ENCODE assay signal across 17 mouse cellular contexts in genomic region chr15:79133191-79133661, GRCm38 (mm10). TPM values are rescaled to one million over a fixed set of nuclear protein-coding genes. Genes with fewer than 3 reads are reported as not detected.
DNase-seq lines count a peak whose midpoint lies in the region; ATAC-seq and TF ChIP-seq lines count a peak whose summit lies in the region.
"Had no signal": no experiment of that assay in that cellular context is flagged by ENCODE, and none has a peak within 500 bp of the region (broad histone marks: within the 10 kb centered on the region; RNA-seq: fewer than 3 reads in every experiment).

No protein-coding gene starts in this region.

- no peak for ATAC-seq in kidney, embryonic 14.5 days (ENCODE audit: low FRiP score, low TSS enrichment)
- ATAC-seq in forebrain, embryonic 11.5 days (replicated peaks; ENCODE audit: low FRiP score): no peak
- no peak for ATAC-seq in liver, embryonic 11.5 days (replicated peaks; ENCODE audit: low FRiP score)
- ATAC-seq: activated CD4-positive, CD25-positive, alpha-beta regulatory T cell, adult 4 months; forebrain, postnatal 0 days had no signal

- no peak overlapping the region for H3K9ac ChIP-seq in kidney, embryonic 14.5 days (ENCODE audit: low read depth, low read length)
- H3K9ac ChIP-seq in forebrain, embryonic 11.5 days (ENCODE audit: low read length): no peak overlapping the region
- no peak overlapping the region for H3K9ac ChIP-seq in liver, embryonic 11.5 days (ENCODE audit: low read depth, low read length)
- H3K9ac ChIP-seq: forebrain, postnatal 0 days; hindbrain, embryonic 14.5 days had no signal

- H3K9me3 ChIP-seq in kidney, embryonic 14.5 days (ENCODE audit: control insufficient read depth, low read length): no peaks in the 10 kb centered on the region; the same call in 1 of the 2 replicates
- no peaks in the 10 kb centered on the region for H3K9me3 ChIP-seq in forebrain, embryonic 11.5 days (ENCODE audit: control insufficient read depth, low read length)
- no peaks in the 10 kb centered on the region for H3K9me3 ChIP-seq in liver, embryonic 11.5 days (ENCODE audit: control insufficient read depth, low read length)

- no peaks in the 10 kb centered on the region for H3K36me3 ChIP-seq in kidney, adult 2 months (ENCODE audit: control insufficient read depth, insufficient read depth, low read length)
- peaks cover 35% of the 10 kb centered on the region for H3K36me3 ChIP-seq in kidney, embryonic 14.5 days (ENCODE audit: control insufficient read depth, insufficient read depth, low read length)
- no peaks in the 10 kb centered on the region for H3K36me3 ChIP-seq in forebrain, embryonic 11.5 days (ENCODE audit: control insufficient read depth, insufficient read depth, low read length)
- H3K36me3 ChIP-seq in liver, embryonic 11.5 days (ENCODE audit: control insufficient read depth, insufficient read depth, low read length): peaks cover 10% of the 10 kb centered on the region

- H3K4me3 ChIP-seq in kidney, adult 2 months (ENCODE audit: insufficient read depth, low read depth, low read length): no peak overlapping the region
- H3K4me3 ChIP-seq in kidney, embryonic 14.5 days (ENCODE audit: low read length): no peak overlapping the region
- no peak overlapping the region for H3K4me3 ChIP-seq in forebrain, embryonic 11.5 days (ENCODE audit: low read depth, low read length)
- H3K4me3 ChIP-seq in liver, embryonic 11.5 days (ENCODE audit: low read depth, low read length): no peak overlapping the region
- H3K4me3 ChIP-seq: erythroblast, embryonic 14.5 days; heart, adult 2 months had no signal

- H3K27ac ChIP-seq in kidney, adult 2 months (ENCODE audit: insufficient read depth, low read depth, low read length): peak overlapping the region; percentile 68
- no peak overlapping the region for H3K27ac ChIP-seq in kidney, embryonic 14.5 days (ENCODE audit: low read depth, low read length)
- H3K27ac ChIP-seq in forebrain, embryonic 11.5 days (ENCODE audit: low read depth, low read length): no peak overlapping the region
- no peak overlapping the region for H3K27ac ChIP-seq in liver, embryonic 11.5 days (ENCODE audit: low read depth, low read length)
- H3K27ac ChIP-seq: hindbrain, embryonic 14.5 days had no signal

- no peak overlapping the region for H3K4me2 ChIP-seq in kidney, embryonic 14.5 days (replicated peaks; ENCODE audit: low read depth, low read length)
- no peak overlapping the region for H3K4me2 ChIP-seq in forebrain, embryonic 11.5 days (ENCODE audit: low read depth, low read length, severe bottlenecking)
- H3K4me2 ChIP-seq in liver, embryonic 11.5 days: no peak overlapping the region
- H3K4me2 ChIP-seq: hindbrain, embryonic 14.5 days had no signal

- WGBS in kidney, adult 2 months: 60% methylated on average over 6 of the region's 6 CpGs
- 75% methylated on average over 6 of the region's 6 CpGs for WGBS in kidney, embryonic 14.5 days
- WGBS in forebrain, embryonic 11.5 days: 83% methylated on average over 6 of the region's 6 CpGs
- 79% methylated on average over 6 of the region's 6 CpGs for WGBS in liver, embryonic 11.5 days

- H3K4me1 ChIP-seq in kidney, adult 2 months (ENCODE audit: control insufficient read depth, insufficient read depth, low read length): peaks cover 37% of the 10 kb centered on the region
- 0 out of 2 replicates have a peak, but pooled peaks cover 2% of the 10 kb centered on the region for H3K4me1 ChIP-seq in kidney, embryonic 14.5 days (ENCODE audit: control insufficient read depth, insufficient read depth, low read length)
- H3K4me1 ChIP-seq in forebrain, embryonic 11.5 days (replicated peaks; ENCODE audit: control insufficient read depth, insufficient read depth, low read length): no peaks in the 10 kb centered on the region
- no peaks in the 10 kb centered on the region for H3K4me1 ChIP-seq in liver, embryonic 11.5 days (replicated peaks; ENCODE audit: control insufficient read depth, insufficient read depth, low read length)

- H3K27me3 ChIP-seq in kidney, adult 2 months (replicated peaks; ENCODE audit: control insufficient read depth, insufficient read depth, low read length): no peaks in the 10 kb centered on the region
- no peaks in the 10 kb centered on the region for H3K27me3 ChIP-seq in kidney, embryonic 14.5 days (ENCODE audit: control insufficient read depth, insufficient read depth, low read length)
- no peaks in the 10 kb centered on the region for H3K27me3 ChIP-seq in forebrain, embryonic 11.5 days (ENCODE audit: control insufficient read depth, insufficient read depth, low read length)
- no peaks in the 10 kb centered on the region for H3K27me3 ChIP-seq in liver, embryonic 11.5 days (replicated peaks; ENCODE audit: control insufficient read depth, insufficient read depth, low read length)
- H3K27me3 ChIP-seq: CH12.LX had no signal

- TF ChIP-seq POLR2A in kidney, adult 2 months (IDR thresholded peaks at IDR 0.05; ENCODE audit: low read depth, low read length): no peak

- peak; percentile 75 to 81 for DNase-seq in adrenal gland, adult (ENCODE audit: inconsistent age in 2 of 2, low spot score in 1 of 2)
- no peak for DNase-seq in adrenal gland, postnatal 4 days (ENCODE audit: low spot score in 2 of 2)
- peak; percentile 62 for DNase-seq in kidney, adult 2 months
- DNase-seq in kidney, postnatal 10 days: peak; percentile 69
- DNase-seq in forebrain, embryonic 11.5 days (ENCODE audit: low spot score): no peak
- no peak for DNase-seq in left cerebral cortex, postnatal 36 days (ENCODE audit: low spot score in 2 of 2)
- DNase-seq in liver, embryonic 11.5 days (ENCODE audit: low spot score): no peak
- DNase-seq: cerebellum, postnatal 14 days; forebrain, postnatal 0 days had no signal

- intact Hi-C loops in left cerebral cortex, postnatal 36 days (cut with DNase I): loop anchor here (5.0 kb wide), 1 partner anchor 36 kb away; no protein-coding TSS in a partner anchor

- no peak for TF ChIP-seq CTCF in kidney, adult 2 months (conservative IDR thresholded peaks at IDR 0.05; ENCODE audit: insufficient read depth, insufficient read length, low read depth, low read length)

RNA-seq across cellular contexts. Expression of gene Polr2f, which starts 7.6 kb away (rescaled TPM):
- total RNA-seq in adrenal gland, postnatal 4 days (2021): 100 to 1,000 TPM; 134 to 142 TPM
- polyA plus RNA-seq in kidney, adult 2 months (2012; rRNA removed): 50.3 and 74.9 TPM in 2 replicates
- polyA plus RNA-seq in kidney, embryonic 14.5 days (2014; fragmentation: Nextera tagmentation; extraction: Ambion mirVana): 352 and 434 TPM in 2 replicates
- 378 and 386 TPM in 2 replicates for polyA plus RNA-seq in forebrain, embryonic 11.5 days (2014; fragmentation: Nextera tagmentation; extraction: Ambion mirVana)
- total RNA-seq in left cerebral cortex, postnatal 36 days (2021): 100 to 1,000 TPM in 1 of 2 experiments, 10 to 100 TPM in 1; 95.2 to 109 TPM
- polyA plus RNA-seq in liver, embryonic 11.5 days (2014; fragmentation: Nextera tagmentation; extraction: Ambion mirVana): 432 and 463 TPM in 2 replicates

RNA-seq across cellular contexts. Expression of gene 1700088E04Rik, which starts 7.8 kb away (rescaled TPM):
- 1 to 10 TPM; 8.0 to 9.0 TPM for total RNA-seq in adrenal gland, postnatal 4 days (2021)
- polyA plus RNA-seq in kidney, adult 2 months (2012; rRNA removed): 18.8 and 19.6 TPM in 2 replicates
- polyA plus RNA-seq in kidney, embryonic 14.5 days (2014; fragmentation: Nextera tagmentation; extraction: Ambion mirVana): 7.1 and 8.8 TPM in 2 replicates
- polyA plus RNA-seq in forebrain, embryonic 11.5 days (2014; fragmentation: Nextera tagmentation; extraction: Ambion mirVana): 9.3 and 10.6 TPM in 2 replicates
- total RNA-seq in left cerebral cortex, postnatal 36 days (2021): 10 to 100 TPM; 12.6 to 13.2 TPM
- polyA plus RNA-seq in liver, embryonic 11.5 days (2014; fragmentation: Nextera tagmentation; extraction: Ambion mirVana): 1.8 and 2.2 TPM in 2 replicates
- total RNA-seq: megakaryocyte-erythroid progenitor cell, adult 5-6 weeks had no signal
- polyA plus RNA-seq: erythroblast, embryonic 14.5 days had no signal

RNA-seq across cellular contexts. Expression of gene Micall1, which starts 24.5 kb away (rescaled TPM):
- total RNA-seq in adrenal gland, postnatal 4 days (2021): 10 to 100 TPM; 36.0 to 40.2 TPM
- 23.3 and 24.5 TPM in 2 replicates for polyA plus RNA-seq in kidney, adult 2 months (2012; rRNA removed)
- polyA plus RNA-seq in kidney, embryonic 14.5 days (2014; fragmentation: Nextera tagmentation; extraction: Ambion mirVana): 6.5 and 7.2 TPM in 2 replicates
- polyA plus RNA-seq in forebrain, embryonic 11.5 days (2014; fragmentation: Nextera tagmentation; extraction: Ambion mirVana): 6.3 and 7.6 TPM in 2 replicates
- total RNA-seq in left cerebral cortex, postnatal 36 days (2021): 10 to 100 TPM; 26.8 to 28.0 TPM
- 4.1 and 5.7 TPM in 2 replicates for polyA plus RNA-seq in liver, embryonic 11.5 days (2014; fragmentation: Nextera tagmentation; extraction: Ambion mirVana)

RNA-seq across cellular contexts. Expression of gene Sox10, which starts 31.8 kb away (rescaled TPM):
- total RNA-seq in adrenal gland, postnatal 4 days (2021): 10 to 100 TPM in 1 of 2 experiments, 1 to 10 TPM in 1; 9.5 to 12.3 TPM
- 0.75 and 1.2 TPM in 2 replicates for polyA plus RNA-seq in kidney, adult 2 months (2012; rRNA removed)
- 0.21 and 0.22 TPM in 2 replicates for polyA plus RNA-seq in kidney, embryonic 14.5 days (2014; fragmentation: Nextera tagmentation; extraction: Ambion mirVana)
- 1.3 and 1.4 TPM in 2 replicates for polyA plus RNA-seq in forebrain, embryonic 11.5 days (2014; fragmentation: Nextera tagmentation; extraction: Ambion mirVana)
- 10 to 100 TPM; 29.2 to 29.8 TPM for total RNA-seq in left cerebral cortex, postnatal 36 days (2021)
- 0.81 and 0.84 TPM in 2 replicates for polyA plus RNA-seq in liver, embryonic 11.5 days (2014; fragmentation: Nextera tagmentation; extraction: Ambion mirVana)
- total RNA-seq: megakaryocyte-erythroid progenitor cell, adult 5-6 weeks; neutrophil, adult 5-6 weeks had no signal
- polyA plus RNA-seq: activated CD4-positive, CD25-positive, alpha-beta regulatory T cell, adult 4 months; erythroblast, embryonic 14.5 days had no signal

RNA-seq across cellular contexts. Expression of gene Eif3l, which starts 58.2 kb away (rescaled TPM):
- total RNA-seq in adrenal gland, postnatal 4 days (2021): 100 to 1,000 TPM; 158 to 162 TPM
- polyA plus RNA-seq in kidney, adult 2 months (2012; rRNA removed): 172 and 183 TPM in 2 replicates
- polyA plus RNA-seq in kidney, embryonic 14.5 days (2014; fragmentation: Nextera tagmentation; extraction: Ambion mirVana): 207 and 265 TPM in 2 replicates
- 245 and 254 TPM in 2 replicates for polyA plus RNA-seq in forebrain, embryonic 11.5 days (2014; fragmentation: Nextera tagmentation; extraction: Ambion mirVana)
- total RNA-seq in left cerebral cortex, postnatal 36 days (2021): 10 to 100 TPM; 62.6 to 65.3 TPM
- 257 and 291 TPM in 2 replicates for polyA plus RNA-seq in liver, embryonic 11.5 days (2014; fragmentation: Nextera tagmentation; extraction: Ambion mirVana)

Comparison
In these comparisons a context has a peak if more than half of its experiments do, and no peak if none do; other contexts are left out.
1. DNase-seq: peak in adrenal gland, adult (2 of 2), kidney, adult 2 months (single experiment) and kidney, postnatal 10 days (single experiment); none in adrenal gland, postnatal 4 days (0 of 2), forebrain, embryonic 11.5 days (single experiment), left cerebral cortex, postnatal 36 days (0 of 2) and liver, embryonic 11.5 days (single experiment).